Mouse (Mus musculus) adrenal gland, adult 10 weeks (tissue): ENCODE measurements around the gene Slamf8. TPM values are rescaled to one million over a fixed set of nuclear protein-coding genes. Genes with fewer than 3 reads are reported as not detected.

ENCODE experiments used
- polyA plus RNA-seq: library from polyadenylated mRNA; stranded (reverse); fragments of 350-450 nt; fragmentation: Illumina TruSeq; extraction: RNeasy Lipid Tissue Mini Kit (QIAGEN cat#74804); gene quantifications from one replicate; pipeline ENCODE4 v1.2.3, GENCODE M21; 2014; ENCODE audit warnings: low read depth, low replicate concordance

Gene Slamf8
- not detected for polyA plus RNA-seq

GRCm38 (mm10) chr1:172590385-172590784, at the start of gene Slamf8:
Gene Slamf8, minus strand, starts transcription at chr1:172590568.

GRCm38 (mm10) chr1:172632451-172633326, 42.3 kb upstream of the Slamf8 start, which contains the start of gene Dusp23:
Gene Dusp23, minus strand, starts transcription at chr1:172632962.

GRCm38 (mm10) chr1:172602326-172602725, 12.0 kb upstream of the Slamf8 start, which contains the start of gene Fcrl6:
Gene Fcrl6, minus strand, starts transcription at chr1:172602551.

GRCm38 (mm10) chr1:172555638-172556037, 34.7 kb downstream of the Slamf8 start, which contains the start of gene Vsig8:
Gene Vsig8, plus strand, starts transcription at chr1:172555938.

Other genes with a start within 250 kb of the Slamf8 start
- 2.2 TPM for gene Kcnj10, start 249.4 kb downstream of the Slamf8 start, polyA plus RNA-seq
- gene Pigm, start 214.0 kb downstream of the Slamf8 start, polyA plus RNA-seq: 19.5 TPM
- 3.6 TPM for gene Slamf9, start 115.2 kb downstream of the Slamf8 start, polyA plus RNA-seq
- gene Igsf9, start 108.8 kb downstream of the Slamf8 start, polyA plus RNA-seq: not detected
- 30.3 TPM for gene Tagln2, start 90.5 kb downstream of the Slamf8 start, polyA plus RNA-seq
- not detected for gene Cfap45, start 69.8 kb downstream of the Slamf8 start, polyA plus RNA-seq
- gene Vsig8, start 34.6 kb downstream of the Slamf8 start, polyA plus RNA-seq: not detected
- not detected for gene Fcrl6, start 12.0 kb upstream of the Slamf8 start, polyA plus RNA-seq
- gene Dusp23, start 42.4 kb upstream of the Slamf8 start, polyA plus RNA-seq: 3.8 TPM
- not detected for gene Crp, start 107.5 kb upstream of the Slamf8 start, polyA plus RNA-seq